Comparison of ENCODE assay signal across 14 mouse cellular contexts in the genomic region with DNA sequence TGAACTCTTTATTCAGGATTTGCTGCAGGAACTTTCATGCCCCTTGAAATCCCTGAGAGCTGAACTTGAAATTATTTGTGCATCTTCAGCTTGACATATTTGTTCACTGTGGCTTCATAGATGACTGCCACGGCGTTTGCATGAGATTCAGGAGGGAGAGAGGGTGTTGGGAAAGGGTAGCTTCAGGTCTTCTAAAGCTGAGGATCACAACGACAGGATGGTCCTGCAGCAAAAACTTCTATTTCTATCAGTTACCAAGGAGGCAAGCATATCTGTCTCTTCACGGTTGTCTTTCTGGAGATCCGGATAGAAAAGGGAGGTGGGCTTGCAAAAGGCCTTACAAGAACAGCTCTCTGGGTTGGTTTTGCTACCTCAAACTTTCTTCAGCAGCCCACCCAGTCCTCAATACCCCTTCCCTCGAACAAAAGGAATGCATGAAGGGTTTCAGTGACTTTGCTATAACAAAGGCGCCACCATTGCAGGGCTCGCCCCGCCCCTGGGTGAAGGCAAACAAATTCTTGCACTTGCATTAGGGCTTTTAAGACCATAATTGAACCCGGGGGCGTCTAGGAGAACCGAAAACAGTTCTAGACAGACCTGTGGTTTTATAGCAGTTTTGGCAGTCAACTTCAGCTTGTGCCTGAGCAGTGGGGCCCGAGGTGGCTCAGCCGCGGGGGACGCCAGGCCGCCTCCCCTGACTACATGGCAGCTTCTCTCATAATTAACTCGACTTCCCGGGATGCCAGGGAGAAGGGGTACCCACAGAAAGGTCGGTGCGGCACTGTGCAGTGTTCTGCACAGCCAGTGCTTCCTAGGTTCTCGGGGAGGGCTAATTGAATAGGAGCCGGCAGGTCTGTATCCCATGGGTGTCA. TPM values are rescaled to one million over a fixed set of nuclear protein-coding genes. Genes with fewer than 3 reads are reported as not detected.
DNase-seq lines count a peak whose midpoint lies in the region; ATAC-seq lines count a peak whose summit lies in the region.
"Had no signal": no experiment of that assay in that cellular context is flagged by ENCODE, and none has a peak within 500 bp of the region (broad histone marks: within the 10 kb centered on the region; RNA-seq: fewer than 3 reads in every experiment).

No protein-coding gene starts in this region.

- no peaks in the 10 kb centered on the region for H3K9me3 ChIP-seq in embryonic facial prominence, embryonic 13.5 days
- no peaks in the 10 kb centered on the region for H3K9me3 ChIP-seq in embryonic facial prominence, embryonic 10.5 days
- H3K9me3 ChIP-seq in midbrain, embryonic 11.5 days (ENCODE audit: control insufficient read depth, low read length): no peaks in the 10 kb centered on the region
- H3K9me3 ChIP-seq in midbrain, embryonic 15.5 days: no peaks in the 10 kb centered on the region
- no peaks in the 10 kb centered on the region for H3K9me3 ChIP-seq in limb, embryonic 12.5 days
- H3K9me3 ChIP-seq: G1E; heart, embryonic 15.5 days had no signal

- no peak overlapping the region for H3K4me2 ChIP-seq in embryonic facial prominence, embryonic 13.5 days
- no peak overlapping the region for H3K4me2 ChIP-seq in midbrain, embryonic 11.5 days
- H3K4me2 ChIP-seq in midbrain, embryonic 15.5 days: no peak overlapping the region
- H3K4me2 ChIP-seq in limb, embryonic 12.5 days: peak overlapping the region; percentile 96
- H3K4me2 ChIP-seq: heart, embryonic 15.5 days had no signal

- no peak for ATAC-seq in embryonic facial prominence, embryonic 13.5 days (ENCODE audit: insufficient number of reproducible peaks, insufficient read depth, low FRiP score, low TSS enrichment, low read depth)
- no peak for ATAC-seq in midbrain, embryonic 11.5 days (ENCODE audit: low FRiP score)
- ATAC-seq in midbrain, embryonic 15.5 days (replicated peaks): no peak
- no peak for ATAC-seq in limb, embryonic 12.5 days (ENCODE audit: insufficient number of reproducible peaks, insufficient read depth, low FRiP score, low TSS enrichment, low read depth)
- ATAC-seq: lung, postnatal 0 days had no signal

- DNase-seq in embryonic facial prominence, embryonic 10.5 days (ENCODE audit: low spot score): no peak
- peak; percentile 95 for DNase-seq in midbrain, embryonic 11.5 days (ENCODE audit: low spot score, missing footprints)
- DNase-seq in urinary bladder, postnatal 14 days (ENCODE audit: low spot score): peak; percentile 50
- no peak for DNase-seq in retina, postnatal 1 day
- DNase-seq in lung, postnatal 10 days: no peak
- DNase-seq: thymus, postnatal 36 days had no signal

- H3K4me3 ChIP-seq in embryonic facial prominence, embryonic 13.5 days: 0 out of 2 replicates have a peak overlapping the region, but pooled peaks have one; percentile 1
- no peak overlapping the region for H3K4me3 ChIP-seq in embryonic facial prominence, embryonic 10.5 days
- no peak overlapping the region for H3K4me3 ChIP-seq in midbrain, embryonic 11.5 days (ENCODE audit: low read depth, low read length)
- no peak overlapping the region for H3K4me3 ChIP-seq in midbrain, embryonic 15.5 days
- peak overlapping the region; percentile 99 for H3K4me3 ChIP-seq in limb, embryonic 12.5 days (replicated peaks)
- H3K4me3 ChIP-seq: erythroblast, embryonic 14.5 days; heart, embryonic 15.5 days had no signal

- WGBS in embryonic facial prominence, embryonic 13.5 days: 1% methylated on average over 23 of the region's 23 CpGs
- 2% methylated on average over 23 of the region's 23 CpGs for WGBS in embryonic facial prominence, embryonic 10.5 days
- 2% methylated on average over 23 of the region's 23 CpGs for WGBS in midbrain, embryonic 11.5 days
- 1% methylated on average over 23 of the region's 23 CpGs for WGBS in midbrain, embryonic 15.5 days
- WGBS in limb, embryonic 12.5 days: under 1% methylated on average over 23 of the region's 23 CpGs

- no peak overlapping the region for H3K9ac ChIP-seq in embryonic facial prominence, embryonic 13.5 days
- H3K9ac ChIP-seq in midbrain, embryonic 11.5 days (ENCODE audit: low read length): no peak overlapping the region
- no peak overlapping the region for H3K9ac ChIP-seq in midbrain, embryonic 15.5 days
- peak overlapping the region; percentile 100 for H3K9ac ChIP-seq in limb, embryonic 12.5 days (replicated peaks)
- H3K9ac ChIP-seq: heart, embryonic 15.5 days had no signal

- peaks cover 9% of the 10 kb centered on the region; the same call in 1 of the 2 replicates for H3K4me1 ChIP-seq in embryonic facial prominence, embryonic 13.5 days
- peaks cover 15% of the 10 kb centered on the region for H3K4me1 ChIP-seq in embryonic facial prominence, embryonic 10.5 days
- no peaks in the 10 kb centered on the region for H3K4me1 ChIP-seq in midbrain, embryonic 11.5 days (ENCODE audit: control insufficient read depth, insufficient read depth, low read length)
- H3K4me1 ChIP-seq in midbrain, embryonic 15.5 days: no peaks in the 10 kb centered on the region
- peaks cover 40% of the 10 kb centered on the region for H3K4me1 ChIP-seq in limb, embryonic 12.5 days (replicated peaks)

- peaks cover 99% of the 10 kb centered on the region for H3K27me3 ChIP-seq in embryonic facial prominence, embryonic 13.5 days
- peaks cover 100% of the 10 kb centered on the region for H3K27me3 ChIP-seq in embryonic facial prominence, embryonic 10.5 days (replicated peaks; ENCODE audit: low read depth, poor library complexity, severe bottlenecking)
- peaks cover 99% of the 10 kb centered on the region for H3K27me3 ChIP-seq in midbrain, embryonic 11.5 days (ENCODE audit: control insufficient read depth, insufficient read depth, low read length)
- H3K27me3 ChIP-seq in midbrain, embryonic 15.5 days (replicated peaks): peaks cover 96% of the 10 kb centered on the region
- peaks cover 34% of the 10 kb centered on the region for H3K27me3 ChIP-seq in limb, embryonic 12.5 days

- H3K27ac ChIP-seq in embryonic facial prominence, embryonic 13.5 days: no peak overlapping the region
- H3K27ac ChIP-seq in embryonic facial prominence, embryonic 10.5 days (replicated peaks): no peak overlapping the region
- H3K27ac ChIP-seq in midbrain, embryonic 11.5 days (ENCODE audit: low read depth, low read length): no peak overlapping the region
- no peak overlapping the region for H3K27ac ChIP-seq in midbrain, embryonic 15.5 days
- peak overlapping the region; percentile 98 for H3K27ac ChIP-seq in limb, embryonic 12.5 days
- H3K27ac ChIP-seq: heart, embryonic 15.5 days had no signal

- no peaks in the 10 kb centered on the region for H3K36me3 ChIP-seq in embryonic facial prominence, embryonic 13.5 days
- H3K36me3 ChIP-seq in embryonic facial prominence, embryonic 10.5 days (replicated peaks): no peaks in the 10 kb centered on the region
- no peaks in the 10 kb centered on the region for H3K36me3 ChIP-seq in midbrain, embryonic 11.5 days (ENCODE audit: control insufficient read depth, insufficient read depth, low read length)
- H3K36me3 ChIP-seq in midbrain, embryonic 15.5 days (replicated peaks): no peaks in the 10 kb centered on the region
- H3K36me3 ChIP-seq in limb, embryonic 12.5 days: peaks cover 29% of the 10 kb centered on the region
- H3K36me3 ChIP-seq: G1E; heart, embryonic 15.5 days had no signal

RNA-seq across cellular contexts. Expression of gene Hoxa11, which starts 2.4 kb away (rescaled TPM):
- not detected in 2 replicates for polyA plus RNA-seq in embryonic facial prominence, embryonic 13.5 days (2015; fragmentation: Nextera tagmentation; extraction: Ambion mirVana)
- not detected in 2 replicates for polyA plus RNA-seq in embryonic facial prominence, embryonic 10.5 days (2016; fragmentation: Nextera tagmentation; extraction: Ambion mirVana)
- polyA plus RNA-seq in midbrain, embryonic 11.5 days (2014; fragmentation: Nextera tagmentation; extraction: Ambion mirVana): not detected in 2 replicates
- 0.13 TPM in 1 of 2 replicates, not detected in the other for polyA plus RNA-seq in midbrain, embryonic 15.5 days (2015; fragmentation: Nextera tagmentation; extraction: Ambion mirVana)
- polyA plus RNA-seq in limb, embryonic 12.5 days (2016; fragmentation: Nextera tagmentation; extraction: Ambion mirVana): 88.2 and 96.8 TPM in 2 replicates
- polyA plus RNA-seq: erythroblast, embryonic 14.5 days; G1E; heart, embryonic 15.5 days; large intestine, adult 2 months; lung, postnatal 0 days had no signal

RNA-seq across cellular contexts. Expression of gene Hoxa10, which starts 7.3 kb away (rescaled TPM):
- 0.13 TPM in 1 of 2 replicates, not detected in the other for polyA plus RNA-seq in embryonic facial prominence, embryonic 13.5 days (2015; fragmentation: Nextera tagmentation; extraction: Ambion mirVana)
- polyA plus RNA-seq in embryonic facial prominence, embryonic 10.5 days (2016; fragmentation: Nextera tagmentation; extraction: Ambion mirVana): not detected in 2 replicates
- polyA plus RNA-seq in midbrain, embryonic 11.5 days (2014; fragmentation: Nextera tagmentation; extraction: Ambion mirVana): not detected in 2 replicates
- 0.15 TPM in 1 of 2 replicates, not detected in the other for polyA plus RNA-seq in midbrain, embryonic 15.5 days (2015; fragmentation: Nextera tagmentation; extraction: Ambion mirVana)
- polyA plus RNA-seq in limb, embryonic 12.5 days (2016; fragmentation: Nextera tagmentation; extraction: Ambion mirVana): 272 and 294 TPM in 2 replicates
- polyA plus RNA-seq: erythroblast, embryonic 14.5 days; G1E; lung, postnatal 0 days had no signal

RNA-seq across cellular contexts. Expression of gene Hoxa13, which starts 12.7 kb away (rescaled TPM):
- not detected in 2 replicates for polyA plus RNA-seq in embryonic facial prominence, embryonic 13.5 days (2015; fragmentation: Nextera tagmentation; extraction: Ambion mirVana)
- not detected in 2 replicates for polyA plus RNA-seq in embryonic facial prominence, embryonic 10.5 days (2016; fragmentation: Nextera tagmentation; extraction: Ambion mirVana)
- not detected in 2 replicates for polyA plus RNA-seq in midbrain, embryonic 11.5 days (2014; fragmentation: Nextera tagmentation; extraction: Ambion mirVana)
- not detected in 2 replicates for polyA plus RNA-seq in midbrain, embryonic 15.5 days (2015; fragmentation: Nextera tagmentation; extraction: Ambion mirVana)
- 33.1 and 34.1 TPM in 2 replicates for polyA plus RNA-seq in limb, embryonic 12.5 days (2016; fragmentation: Nextera tagmentation; extraction: Ambion mirVana)
- polyA plus RNA-seq: erythroblast, embryonic 14.5 days; G1E; heart, embryonic 15.5 days; large intestine, adult 2 months; lung, postnatal 0 days had no signal

RNA-seq across cellular contexts. Expression of gene Hoxa9, which starts 17.1 kb away (rescaled TPM):
- not detected in 2 replicates for polyA plus RNA-seq in embryonic facial prominence, embryonic 13.5 days (2015; fragmentation: Nextera tagmentation; extraction: Ambion mirVana)
- polyA plus RNA-seq in embryonic facial prominence, embryonic 10.5 days (2016; fragmentation: Nextera tagmentation; extraction: Ambion mirVana): not detected in 2 replicates
- not detected in 2 replicates for polyA plus RNA-seq in midbrain, embryonic 11.5 days (2014; fragmentation: Nextera tagmentation; extraction: Ambion mirVana)
- not detected in 2 replicates for polyA plus RNA-seq in midbrain, embryonic 15.5 days (2015; fragmentation: Nextera tagmentation; extraction: Ambion mirVana)
- polyA plus RNA-seq in limb, embryonic 12.5 days (2016; fragmentation: Nextera tagmentation; extraction: Ambion mirVana): 74.7 and 77.4 TPM in 2 replicates
- polyA plus RNA-seq: erythroblast, embryonic 14.5 days; G1E had no signal

RNA-seq across cellular contexts. Expression of gene Hoxa7, which starts 26.3 kb away (rescaled TPM):
- not detected in 2 replicates for polyA plus RNA-seq in embryonic facial prominence, embryonic 13.5 days (2015; fragmentation: Nextera tagmentation; extraction: Ambion mirVana)
- polyA plus RNA-seq in embryonic facial prominence, embryonic 10.5 days (2016; fragmentation: Nextera tagmentation; extraction: Ambion mirVana): 0.15 TPM in 1 of 2 replicates, not detected in the other
- 0.14 TPM in 1 of 2 replicates, not detected in the other for polyA plus RNA-seq in midbrain, embryonic 11.5 days (2014; fragmentation: Nextera tagmentation; extraction: Ambion mirVana)
- not detected in 2 replicates for polyA plus RNA-seq in midbrain, embryonic 15.5 days (2015; fragmentation: Nextera tagmentation; extraction: Ambion mirVana)
- 11.7 and 13.8 TPM in 2 replicates for polyA plus RNA-seq in limb, embryonic 12.5 days (2016; fragmentation: Nextera tagmentation; extraction: Ambion mirVana)

Comparison
In these comparisons a context has a peak if more than half of its experiments do, and no peak if none do; other contexts are left out.
1. H3K4me3 ChIP-seq: peak in embryonic facial prominence, embryonic 13.5 days (single experiment) and limb, embryonic 12.5 days (single experiment); none in embryonic facial prominence, embryonic 10.5 days (single experiment), midbrain, embryonic 11.5 days (single experiment) and midbrain, embryonic 15.5 days (single experiment).
2. DNase-seq: peak in midbrain, embryonic 11.5 days (single experiment) and urinary bladder, postnatal 14 days (single experiment); none in embryonic facial prominence, embryonic 10.5 days (single experiment), retina, postnatal 1 day (single experiment) and lung, postnatal 10 days (single experiment).
3. RNA of gene Hoxa11, which starts 2.4 kb away (polyA plus RNA-seq): 88.2 to 96.8 TPM in limb, embryonic 12.5 days; 0.13 TPM in midbrain, embryonic 15.5 days, not detected in embryonic facial prominence, embryonic 13.5 days, not detected in embryonic facial prominence, embryonic 10.5 days and not detected in midbrain, embryonic 11.5 days; every median in the first group is over 10 times any median in the second.
4. RNA of gene Hoxa10, which starts 7.3 kb away (polyA plus RNA-seq): 272 to 294 TPM in limb, embryonic 12.5 days; 0.15 TPM in midbrain, embryonic 15.5 days, 0.13 TPM in embryonic facial prominence, embryonic 13.5 days, not detected in embryonic facial prominence, embryonic 10.5 days and not detected in midbrain, embryonic 11.5 days; every median in the first group is over 100 times any median in the second.
5. RNA of gene Hoxa13, which starts 12.7 kb away (polyA plus RNA-seq): 33.1 to 34.1 TPM in limb, embryonic 12.5 days; not detected in embryonic facial prominence, embryonic 13.5 days, not detected in embryonic facial prominence, embryonic 10.5 days, not detected in midbrain, embryonic 11.5 days and not detected in midbrain, embryonic 15.5 days; every median in the first group is over 10 times any median in the second.